Mouse (Mus musculus) layer of hippocampus, postnatal 25 days (tissue): ENCODE measurements around the gene Fto. TPM values are rescaled to one million over a fixed set of nuclear protein-coding genes. Genes with fewer than 3 reads are reported as not detected.

Source experiments
- DNase-seq, 2 experiments: peaks; one replicate each; pipeline ENCODE4 v3.0.0; 2022; ENCODE audit warnings: mixed read lengths in 2 of 2, low spot score in 1 of 2; ENCODE audit errors: extremely low spot score in 1 of 2
- total RNA-seq, 2 experiments: library from RNA; stranded (reverse); gene quantifications; 2 replicates each; pipeline ENCODE4 v1.2.3; 2021

Gene Fto
- total RNA-seq, 2 experiments from 2014 or later = 138 TPM

DNA sequence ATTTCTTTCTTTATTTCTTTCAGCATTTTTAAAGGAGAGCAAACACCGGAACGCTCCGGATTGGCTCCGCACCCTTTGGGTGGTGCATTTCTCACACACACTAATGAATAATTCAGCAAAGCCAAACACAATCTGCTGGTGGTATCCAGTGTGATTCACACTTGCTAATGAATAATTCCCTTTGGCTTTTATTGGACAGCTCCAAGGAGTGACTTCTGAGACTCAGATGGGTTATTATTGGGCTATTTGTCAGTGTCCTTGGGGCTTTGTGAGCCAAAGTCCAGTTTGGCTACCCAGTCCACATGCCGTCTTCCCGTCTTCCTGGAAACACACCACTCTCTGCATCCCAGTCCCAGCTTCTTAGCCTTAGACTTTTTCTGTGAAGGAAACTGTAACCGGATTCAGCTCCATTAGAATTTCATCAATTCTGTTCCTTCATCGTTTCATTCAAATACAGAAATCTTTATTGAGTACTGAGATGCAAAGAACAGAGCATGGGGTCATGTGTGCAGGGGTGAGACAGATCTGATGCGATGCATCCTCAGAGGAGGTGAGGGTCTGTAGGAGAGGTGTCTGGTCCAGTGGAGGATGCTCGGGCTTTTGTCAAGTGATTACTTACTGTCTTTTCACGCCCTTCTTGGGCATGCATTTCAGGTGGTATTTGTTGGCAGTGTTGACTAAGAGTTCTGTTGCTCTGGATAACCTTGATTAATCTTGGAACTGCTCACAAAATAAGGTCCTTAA is 42.8 kb downstream of the Fto start:
- no peak for DNase-seq

DNA sequence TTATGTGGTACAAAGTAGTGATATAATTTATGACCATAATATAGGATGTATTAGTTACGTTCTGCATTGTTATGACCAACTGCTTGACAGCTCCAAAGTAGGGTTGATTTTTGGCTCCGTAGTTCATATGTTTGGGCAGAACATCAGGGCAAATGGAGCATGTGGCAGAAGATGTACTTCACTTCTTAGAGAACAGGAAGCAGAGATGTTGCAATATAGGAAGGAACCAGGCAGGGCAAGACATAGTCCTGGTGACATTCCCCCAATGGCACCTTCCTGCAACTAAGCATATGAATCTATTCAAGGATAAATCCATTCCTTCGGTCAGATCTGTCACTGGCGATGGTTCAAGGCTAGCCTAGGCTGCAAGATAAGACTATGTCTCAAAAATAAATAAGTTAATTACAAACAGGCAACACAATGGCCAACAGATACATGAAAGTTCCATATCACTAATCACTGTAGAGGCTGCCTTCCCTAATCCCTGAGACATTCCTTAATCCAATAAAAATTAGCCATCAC is 44.2 kb downstream of the Fto start:
- no peak for DNase-seq

DNA sequence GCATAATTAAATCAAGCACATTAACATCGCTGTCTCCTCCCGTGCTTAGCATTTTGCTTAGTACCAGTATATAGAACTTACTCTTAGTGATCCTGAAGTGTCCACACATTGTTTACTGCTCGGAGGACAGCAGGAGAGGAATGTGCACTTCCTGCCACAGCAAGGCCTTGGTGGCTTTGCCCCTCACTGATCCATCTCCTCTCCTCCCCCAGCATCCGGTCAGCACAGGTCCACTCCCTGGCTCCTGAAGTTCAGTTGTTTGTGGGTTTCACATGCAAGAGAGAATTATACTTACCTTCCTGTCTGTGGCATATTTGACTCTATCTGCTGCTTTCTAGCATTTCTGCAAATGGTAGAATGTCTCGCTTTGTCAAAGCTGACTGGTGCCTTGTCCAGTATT is 44.7 kb downstream of the Fto start:
- DNase-seq = no peak

DNA sequence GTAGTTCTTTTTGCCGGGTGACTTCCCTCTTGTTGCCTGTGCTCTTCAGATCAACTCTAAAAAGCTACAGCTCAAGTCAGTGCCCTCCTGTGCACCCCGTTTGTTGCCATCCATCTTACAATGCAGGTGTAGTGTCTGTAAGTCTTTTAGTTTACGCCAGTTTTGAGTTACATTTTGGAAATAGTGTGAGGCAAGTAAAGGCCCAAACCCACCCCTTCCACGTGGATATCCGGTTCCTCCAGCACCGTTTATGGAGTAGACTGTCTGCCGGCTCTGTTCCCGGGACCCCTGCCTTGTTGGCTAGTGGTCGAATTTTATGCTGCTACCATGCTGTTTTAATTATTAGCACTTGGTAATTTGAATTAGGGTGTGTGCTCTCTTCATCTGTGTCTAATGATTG is 46.2 kb downstream of the Fto start:
- no peak for DNase-seq

DNA sequence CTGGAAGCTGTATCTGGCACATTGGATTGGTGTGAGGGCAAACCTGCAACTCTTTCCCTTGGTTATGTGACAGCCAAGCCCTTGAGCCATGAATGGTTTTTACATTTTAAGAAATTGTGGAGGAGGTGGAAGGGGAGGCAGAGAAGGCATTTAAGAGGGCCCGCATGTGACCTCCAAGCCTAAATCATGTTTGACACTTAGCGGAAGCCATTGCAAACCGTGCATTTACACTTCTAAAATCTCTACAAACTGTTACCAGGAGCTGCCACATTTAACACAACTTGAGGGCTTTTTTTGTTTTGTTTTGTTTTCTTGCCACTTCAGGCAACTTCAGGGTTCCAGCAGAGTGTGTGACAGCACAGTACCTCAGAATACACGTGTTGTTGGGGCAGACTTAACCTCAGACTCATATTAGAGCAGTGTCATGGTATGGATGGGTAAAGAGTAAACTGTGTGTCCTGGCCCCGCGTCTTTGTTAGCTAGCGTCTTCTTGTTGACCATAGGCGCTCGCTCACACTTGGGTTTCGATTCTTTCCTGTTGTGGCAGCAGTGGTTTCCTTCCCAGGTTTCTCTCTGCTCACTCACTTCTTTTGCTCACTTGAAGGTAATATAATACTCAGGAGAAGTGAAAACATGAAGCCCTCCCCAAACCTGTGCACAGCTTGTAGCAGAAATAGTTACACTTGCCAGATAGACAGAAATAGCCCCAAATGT is 47.5 kb downstream of the Fto start:
- DNase-seq = no peak

DNA sequence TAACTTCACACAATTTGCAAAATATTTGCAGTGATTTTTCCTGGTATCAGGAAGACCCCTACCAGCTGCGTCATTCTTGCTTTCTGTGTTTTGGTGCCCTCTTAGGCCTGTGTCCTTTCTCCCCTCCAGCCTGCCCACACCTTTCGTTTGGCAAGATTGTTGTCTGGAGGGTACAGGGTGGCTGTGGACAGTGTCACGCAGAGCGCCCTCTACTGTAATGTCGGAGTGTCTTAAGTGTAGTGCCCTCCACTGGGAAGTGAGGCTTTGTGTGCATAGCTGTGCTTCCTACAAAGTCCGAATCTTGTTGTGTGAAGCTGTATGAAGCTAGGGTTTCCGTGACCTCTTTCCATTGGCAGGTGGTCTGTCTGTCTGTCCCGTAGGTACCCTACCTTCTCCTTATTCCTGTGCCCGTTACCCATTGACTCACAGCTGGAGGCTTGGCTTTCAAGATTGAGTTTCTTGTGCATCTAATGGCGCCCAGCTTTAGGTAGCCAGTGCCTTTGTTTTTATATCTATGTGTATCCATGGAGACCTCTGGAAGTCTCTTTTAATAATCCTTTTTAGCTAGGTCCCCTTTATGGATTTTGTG is 50.0 kb downstream of the Fto start:
- DNase-seq = no peak

DNA sequence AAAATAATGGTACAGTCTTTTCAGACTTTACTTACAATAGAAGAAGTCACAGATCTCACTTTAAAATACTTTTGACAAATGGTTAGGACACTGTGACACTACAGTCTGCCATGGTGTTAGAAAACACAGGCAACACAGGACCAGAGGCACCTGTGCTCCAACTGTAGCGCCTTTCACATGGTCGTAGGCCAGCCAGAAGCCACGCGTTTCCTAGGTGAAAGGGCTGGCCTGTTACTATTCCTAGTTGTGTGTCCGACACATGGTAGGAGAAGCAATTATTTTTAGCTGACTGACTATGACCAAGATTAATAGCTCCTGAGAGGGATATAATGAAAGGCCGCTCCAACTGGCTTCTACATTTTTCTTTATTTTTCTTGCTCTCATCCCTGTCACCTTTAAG is 50.9 kb downstream of the Fto start:
- DNase-seq = no peak

DNA sequence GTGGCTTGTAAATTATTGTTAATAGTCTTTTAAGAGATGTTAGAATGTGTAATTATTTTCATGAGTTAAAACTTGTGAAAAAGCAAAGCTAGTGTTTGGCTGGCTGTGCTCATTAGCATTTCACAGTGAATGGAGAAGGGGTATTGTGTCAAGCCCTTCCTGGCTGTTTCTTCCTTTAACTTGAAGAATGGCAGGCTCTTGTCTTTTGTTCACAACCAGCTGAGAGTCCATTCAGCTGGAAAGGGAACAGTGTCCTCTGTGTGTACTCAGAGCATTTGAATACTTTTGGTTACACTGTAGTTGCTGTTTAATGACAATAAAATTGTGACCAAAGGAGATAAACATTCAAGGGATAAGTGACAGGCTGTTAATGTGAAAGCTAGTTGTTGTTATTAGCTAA is 52.5 kb downstream of the Fto start:
- no peak for DNase-seq

DNA sequence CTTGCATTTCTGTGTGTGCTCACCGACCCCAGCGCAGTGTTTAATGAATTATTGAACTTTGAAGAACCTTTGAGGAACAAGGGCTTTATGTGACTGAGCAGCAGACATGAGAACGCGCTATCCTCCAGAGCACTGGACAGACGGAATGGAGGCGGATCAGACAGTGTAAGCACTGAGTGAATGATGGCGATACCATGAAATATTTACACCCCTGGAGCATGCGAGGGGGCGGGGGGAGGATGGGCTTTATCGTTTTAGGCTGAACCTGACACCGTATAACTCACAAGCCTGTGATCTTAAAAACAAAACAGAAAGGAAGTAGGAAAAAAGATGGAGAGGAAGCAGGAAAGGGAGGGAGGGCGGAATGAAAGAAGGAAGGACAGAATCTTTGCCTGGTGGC is 57.6 kb downstream of the Fto start:
- DNase-seq = no peak

DNA sequence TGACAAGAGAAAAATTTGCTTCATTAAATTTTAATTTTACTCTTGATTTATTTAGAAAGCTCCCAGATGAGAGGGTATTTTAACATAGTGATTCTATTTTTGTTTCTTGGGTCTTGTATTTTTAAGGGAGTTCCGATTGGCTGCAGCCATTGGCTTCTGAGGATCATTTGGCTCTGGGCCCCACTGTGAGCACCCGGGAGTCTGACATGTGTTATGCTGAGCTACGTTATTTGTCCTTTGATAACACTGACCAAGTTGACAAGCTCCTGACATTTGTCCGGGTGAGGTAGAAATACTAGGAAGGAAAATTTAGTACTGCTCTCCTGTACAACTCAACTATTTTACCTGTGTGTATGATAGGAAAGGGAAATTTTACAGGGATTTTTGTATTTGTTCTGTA is 58.7 kb downstream of the Fto start:
- DNase-seq = no peak

DNA sequence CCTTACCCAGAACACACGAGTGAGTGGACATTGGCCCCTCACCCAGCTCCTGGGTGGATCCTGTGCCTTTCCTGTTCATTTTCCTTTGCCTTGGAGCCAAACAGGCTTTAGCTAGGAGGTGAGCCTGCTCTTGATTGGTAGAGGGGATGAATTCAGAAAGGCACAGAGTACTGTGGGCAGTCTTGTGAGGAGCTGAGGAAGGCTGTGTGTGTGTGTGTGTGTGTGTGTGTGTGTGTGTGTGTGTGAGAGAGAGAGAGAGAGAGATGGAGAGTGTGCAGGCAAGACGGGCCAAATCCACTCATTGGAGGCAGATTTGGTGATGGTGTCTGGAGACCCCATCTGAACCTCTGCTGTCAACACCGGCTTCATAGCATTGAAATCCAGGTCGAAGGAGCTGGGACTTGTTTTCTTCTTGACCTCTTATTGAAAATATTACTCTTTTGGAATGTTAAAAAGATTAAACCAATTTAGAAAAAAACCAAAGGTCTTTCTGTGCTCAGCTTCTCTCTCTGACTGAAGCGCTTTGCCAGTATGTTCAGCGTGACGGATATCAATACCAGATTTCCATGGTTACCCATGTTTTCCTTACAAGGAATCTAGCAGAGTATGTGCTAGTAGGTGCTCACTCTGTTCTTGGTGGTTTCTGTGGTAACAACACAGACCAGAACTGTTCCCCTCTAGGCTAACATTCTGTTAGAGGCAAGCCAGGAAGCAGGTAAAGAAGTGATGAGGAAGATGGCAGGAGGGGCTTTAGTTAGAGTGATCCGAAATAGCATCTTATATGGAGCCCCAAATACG is 59.7 kb downstream of the Fto start:
- no peak for DNase-seq

DNA sequence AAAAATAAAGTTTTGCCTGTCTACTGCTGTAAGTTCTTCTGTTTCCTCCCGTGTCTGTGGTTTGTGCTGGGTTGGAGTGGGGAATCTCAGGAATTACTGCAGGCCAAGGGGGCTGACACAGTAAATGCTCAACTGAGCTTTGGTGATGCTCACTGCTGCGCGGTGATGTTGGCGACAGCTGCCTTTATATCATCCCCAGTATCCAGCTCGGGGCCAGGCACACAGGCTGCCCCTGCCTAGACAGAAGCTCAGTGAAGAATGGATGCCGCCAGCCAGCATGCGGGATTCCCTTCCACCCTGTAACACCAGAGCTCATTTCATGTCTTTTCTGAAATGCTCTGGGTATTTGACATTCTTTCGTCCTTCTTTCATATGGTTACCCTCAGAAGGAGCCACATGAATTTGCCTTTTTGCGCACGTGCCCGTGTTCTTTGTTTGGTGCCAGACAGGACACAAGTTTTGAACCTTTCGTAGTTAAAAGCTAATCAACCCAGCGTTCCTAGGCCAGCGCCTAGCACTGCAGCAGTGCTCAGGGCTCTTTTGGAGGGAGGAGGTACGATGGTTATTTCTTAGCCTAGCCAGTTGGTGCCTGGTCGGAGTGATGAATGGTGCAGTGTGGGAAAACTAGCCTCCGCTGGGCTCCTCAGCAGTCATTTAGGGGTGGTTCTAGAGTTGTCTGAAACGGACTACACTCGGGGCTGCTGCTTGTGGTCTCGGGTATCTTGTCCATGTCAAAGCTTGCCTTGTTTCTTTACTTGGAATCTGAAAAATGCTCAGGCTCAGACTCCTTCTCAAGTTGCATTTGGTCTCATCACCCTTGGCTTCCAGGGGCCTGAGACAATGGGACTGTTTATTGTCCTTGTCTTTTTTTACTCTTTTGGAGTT is 62.0 kb downstream of the Fto start:
- DNase-seq = no peak

DNA sequence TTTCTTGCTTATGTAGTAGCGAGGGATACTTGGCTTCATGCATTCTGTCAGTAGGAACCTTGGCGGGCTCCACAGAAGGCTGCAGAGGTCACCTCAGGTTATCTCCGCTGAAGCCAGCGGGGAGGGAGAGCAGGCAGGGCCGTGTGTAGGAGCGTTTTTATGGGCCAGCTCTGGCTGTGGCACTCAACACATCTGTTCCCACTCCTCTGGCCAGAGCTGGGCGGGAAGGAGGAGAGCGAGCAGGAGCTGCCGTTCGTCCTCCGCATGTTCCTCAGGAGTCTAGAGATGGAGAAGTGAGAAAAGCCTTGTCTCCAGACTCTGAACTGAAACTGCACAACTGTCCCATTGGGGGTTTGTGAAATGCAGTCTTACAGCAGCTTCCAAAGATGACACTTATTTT is 63.5 kb downstream of the Fto start:
- no peak for DNase-seq

DNA sequence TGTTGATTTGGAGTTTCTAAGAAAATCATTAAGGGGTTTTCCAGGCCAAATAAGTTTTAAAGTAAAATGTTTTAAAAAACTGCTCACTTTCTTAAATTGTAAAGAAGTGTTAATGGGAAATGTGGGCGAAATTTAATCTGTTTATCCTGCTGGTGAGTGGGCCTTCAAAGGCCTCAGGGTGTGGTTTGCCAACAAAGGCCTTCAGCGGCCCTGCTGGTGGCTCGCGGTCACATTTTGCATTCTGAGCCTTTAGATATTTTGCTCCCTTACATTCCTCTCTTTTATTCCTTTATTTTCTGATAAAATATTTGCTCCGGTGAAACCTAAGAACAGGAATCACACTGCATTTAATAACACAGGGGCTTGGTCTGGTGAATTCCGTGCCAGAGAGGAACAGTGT is 64.0 kb downstream of the Fto start:
- no peak for DNase-seq

DNA sequence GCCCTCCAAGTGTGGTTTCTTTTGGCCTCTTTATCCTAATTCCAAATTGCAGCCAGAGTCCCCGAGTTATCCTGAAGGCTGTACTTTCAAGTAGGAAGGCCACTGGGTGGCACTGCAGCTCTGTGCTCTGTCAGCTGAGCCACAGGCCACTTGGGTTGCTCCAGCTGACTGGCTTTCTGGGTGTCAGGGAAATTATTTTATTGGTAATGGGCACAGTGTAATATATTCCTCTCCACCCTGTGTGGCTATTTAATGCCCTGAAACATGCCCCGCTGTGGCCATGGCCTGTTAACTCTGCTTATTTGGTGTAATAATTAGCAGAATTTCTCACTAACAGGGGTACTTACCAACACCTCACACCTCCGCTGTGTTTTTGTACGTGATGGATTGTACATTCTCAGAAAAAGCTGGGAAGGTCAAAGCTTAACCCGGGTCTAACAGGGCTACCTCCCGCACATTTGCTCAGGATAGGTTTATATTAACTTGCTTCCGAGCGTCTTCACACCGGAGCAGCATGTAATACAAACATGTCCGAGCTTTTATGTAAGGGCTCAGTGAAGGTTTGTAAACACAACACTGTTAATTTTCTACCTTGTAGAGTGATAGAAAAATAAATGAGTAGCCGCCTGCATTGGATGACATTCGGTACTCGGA is 65.6 kb downstream of the Fto start:
- peak; percentile 57 to 79 for DNase-seq

DNA sequence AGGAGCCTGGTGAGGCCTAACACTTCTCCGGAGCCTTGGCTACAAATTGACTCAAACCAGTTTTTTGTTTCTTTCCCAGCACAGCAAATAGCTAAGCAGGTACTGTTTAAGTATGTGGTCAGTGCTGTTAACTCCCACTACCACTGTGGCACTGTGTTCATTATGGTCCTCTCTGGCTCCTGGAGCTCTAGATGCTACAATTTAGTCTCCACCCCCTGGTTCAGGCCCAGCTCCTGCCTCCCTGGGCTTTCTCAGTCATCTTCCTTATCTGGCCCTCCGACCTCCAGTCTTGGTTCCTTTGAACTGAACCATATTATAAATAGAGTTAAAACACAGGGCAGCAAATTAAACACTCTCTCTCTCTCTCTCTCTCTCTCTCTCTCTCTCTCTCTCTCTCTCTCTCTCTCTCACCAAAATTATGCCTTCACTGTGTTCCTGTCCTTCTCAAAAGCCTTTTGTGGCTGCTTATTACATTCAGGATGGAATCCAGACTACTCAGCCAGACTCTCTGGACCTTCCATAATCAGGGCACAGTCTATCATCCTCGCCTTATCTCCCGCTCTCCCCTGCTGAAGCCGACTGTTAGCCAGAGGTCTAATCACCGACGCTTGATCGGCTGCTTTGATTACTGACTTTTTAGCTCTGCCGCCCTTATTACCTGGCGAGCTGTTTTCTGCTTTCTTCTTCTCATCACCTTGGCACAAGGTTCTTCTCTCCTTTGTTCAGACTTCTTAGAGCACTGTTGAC is 67.6 kb downstream of the Fto start:
- DNase-seq = no peak

DNA sequence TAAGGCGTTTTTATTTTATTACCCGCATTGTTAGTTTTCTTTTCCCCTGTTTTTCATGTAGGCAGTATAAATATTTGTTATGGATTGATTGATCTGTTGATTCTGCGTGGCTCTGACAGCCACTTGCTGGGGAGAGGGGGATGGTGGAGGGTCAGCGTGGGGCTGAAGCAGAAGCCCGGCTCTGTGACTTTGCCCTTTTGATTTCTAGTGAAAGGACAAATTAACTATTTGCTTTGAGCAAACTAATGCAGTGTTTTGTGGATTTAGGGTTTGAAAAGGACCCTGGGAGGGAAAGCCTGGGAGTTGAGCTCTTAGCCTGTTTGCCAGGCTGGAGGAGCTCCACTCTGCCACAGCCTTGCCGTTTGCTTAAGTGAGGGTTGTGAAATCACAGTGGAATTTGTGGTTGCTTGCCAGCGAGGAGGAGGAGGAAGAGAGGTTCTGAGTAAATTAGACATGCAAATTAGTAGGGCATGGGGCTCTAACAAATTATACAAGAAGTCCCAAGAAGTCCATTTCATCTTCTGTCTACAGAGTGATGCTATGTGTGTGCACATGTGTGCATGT is 68.3 kb downstream of the Fto start:
- DNase-seq = no peak

DNA sequence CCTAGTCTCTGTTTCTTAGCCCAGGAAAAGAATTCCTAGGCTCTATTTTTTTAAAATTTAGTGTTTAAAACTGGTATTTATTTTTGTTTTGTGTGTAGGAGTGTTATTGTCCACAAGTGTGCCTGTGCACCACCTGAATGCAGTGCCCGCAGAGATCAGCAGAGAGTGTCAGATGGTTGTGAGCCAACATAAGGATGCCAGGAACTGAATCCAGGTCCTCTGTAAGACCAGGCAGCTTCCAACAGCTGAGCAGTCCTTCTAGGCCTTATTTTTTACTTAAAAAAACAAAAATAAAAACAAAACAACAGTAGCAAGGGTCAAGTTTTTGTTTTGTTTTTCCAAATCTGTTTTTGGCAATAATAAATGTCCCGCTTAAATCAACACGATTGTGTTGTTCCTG is 69.9 kb downstream of the Fto start:
- no peak for DNase-seq
